31 mouse cellular contexts compared by ENCODE assay signal in genomic region chr4:139842919-139843318, GRCm38 (mm10). TPM values are rescaled to one million over a fixed set of nuclear protein-coding genes. Genes with fewer than 3 reads are reported as not detected.
"Had no signal": no experiment of that assay in that cellular context is flagged by ENCODE, and none has a peak within 500 bp of the region (broad histone marks: within the 10 kb centered on the region; RNA-seq: fewer than 3 reads in every experiment).

No protein-coding gene starts in this region.

- H3K4me3 ChIP-seq: embryonic facial prominence, embryonic 10.5 days; embryonic facial prominence, embryonic 12.5 days; embryonic facial prominence, embryonic 13.5 days; embryonic facial prominence, embryonic 15.5 days; erythroblast, embryonic 14.5 days; forebrain, embryonic 10.5 days; forebrain, embryonic 12.5 days; forebrain, embryonic 13.5 days; forebrain, embryonic 15.5 days; gastrocnemius, adult 2 months; heart, adult 2 months; heart, embryonic 10.5 days had no signal

- H3K4me1 ChIP-seq: forebrain, embryonic 13.5 days; forebrain, embryonic 15.5 days; heart, embryonic 10.5 days had no signal

- H3K27ac ChIP-seq: embryonic facial prominence, embryonic 10.5 days; embryonic facial prominence, embryonic 12.5 days; embryonic facial prominence, embryonic 13.5 days; embryonic facial prominence, embryonic 15.5 days; forebrain, embryonic 10.5 days; forebrain, embryonic 12.5 days; forebrain, embryonic 13.5 days; forebrain, embryonic 15.5 days; gastrocnemius, adult 2 months; heart, adult 2 months; heart, embryonic 10.5 days had no signal

- H3K4me2 ChIP-seq: embryonic facial prominence, embryonic 12.5 days; embryonic facial prominence, embryonic 13.5 days; embryonic facial prominence, embryonic 15.5 days; forebrain, embryonic 12.5 days; forebrain, embryonic 13.5 days; forebrain, embryonic 15.5 days had no signal

- H3K9ac ChIP-seq: embryonic facial prominence, embryonic 12.5 days; embryonic facial prominence, embryonic 13.5 days; embryonic facial prominence, embryonic 15.5 days; forebrain, embryonic 12.5 days; forebrain, embryonic 13.5 days; forebrain, embryonic 15.5 days; forebrain, postnatal 0 days had no signal

- H3K36me3 ChIP-seq: embryonic facial prominence, embryonic 10.5 days; embryonic facial prominence, embryonic 12.5 days; embryonic facial prominence, embryonic 13.5 days; embryonic facial prominence, embryonic 15.5 days; forebrain, embryonic 10.5 days; forebrain, embryonic 12.5 days; forebrain, embryonic 15.5 days; heart, embryonic 10.5 days had no signal

- ATAC-seq: forebrain, embryonic 13.5 days; forebrain, embryonic 14.5 days; forebrain, embryonic 15.5 days; forebrain, embryonic 16.5 days; forebrain, postnatal 0 days had no signal

- H3K9me3 ChIP-seq: embryonic facial prominence, embryonic 12.5 days; embryonic facial prominence, embryonic 13.5 days; embryonic facial prominence, embryonic 15.5 days; forebrain, embryonic 15.5 days; heart, embryonic 10.5 days had no signal

- DNase-seq: cerebellum, adult 9-11 months; cerebellum, postnatal 10 days; cerebellum, postnatal 14 days; cerebellum, postnatal 36 days; embryo, embryonic 11 days; forebrain, postnatal 0 days; gastrocnemius, adult 2 months; gastrocnemius, postnatal 10 days; gastrocnemius, postnatal 14 days; gastrocnemius, postnatal 25 days; gastrocnemius, postnatal 36 days; heart, adult 11 months; heart, adult 18-20 months; heart, adult 2 months had no signal

RNA-seq across cellular contexts. Expression of gene Pax7, which starts 9.6 kb away (rescaled TPM):
- total RNA-seq: common myeloid progenitor, adult 5-6 weeks; granulocyte monocyte progenitor cell, adult 5-6 weeks; heart, adult 18-20 months; heart, adult 2 months; heart, adult 8-10 months had no signal
- polyA plus RNA-seq: cortical plate, adult 2 months; erythroblast, embryonic 14.5 days; forebrain, embryonic 16.5 days; forebrain, postnatal 0 days; gonadal fat pad, adult 2 months; heart, adult 2 months had no signal
